8 mouse cellular contexts compared by ENCODE assay signal in genomic region chr10:62577673-62578337, GRCm38 (mm10). TPM values are rescaled to one million over a fixed set of nuclear protein-coding genes. Genes with fewer than 3 reads are reported as not detected.
A peak's percentile ranks its signal among the peaks of the same experiment; 100 is the strongest.
DNase-seq lines count a peak whose midpoint lies in the region; ATAC-seq and TF ChIP-seq lines count a peak whose summit lies in the region.

No protein-coding gene starts in this region.

- peak overlapping the region; percentile 65; the same call in 1 of the 2 replicates for H3K27ac ChIP-seq in limb, embryonic 13.5 days

- in situ Hi-C loops in Patski (cut with MboI; ENCODE audit: low pct_unique_long_range_greater_than_20kb), result no loop called here

- TF ChIP-seq CTCF in Patski (IDR thresholded peaks at IDR 0.05), result no peak

- peaks cover 19% of the 10 kb centered on the region for H3K4me1 ChIP-seq in limb, embryonic 13.5 days

- H3K36me3 ChIP-seq in limb, embryonic 13.5 days, result peaks cover 56% of the 10 kb centered on the region

- no peaks in the 10 kb centered on the region for H3K9me3 ChIP-seq in limb, embryonic 13.5 days

- DNase-seq in layer of hippocampus, adult 11-12 months (ENCODE audit: low spot score), result peak; percentile 39
- no peak for DNase-seq in layer of hippocampus, postnatal 10 days (ENCODE audit: low spot score in 2 of 2)
- DNase-seq in Patski (ENCODE audit: low read depth, low spot score), result no peak
- DNase-seq in right cerebral cortex, postnatal 36 days (ENCODE audit: low spot score in 2 of 2), result peak; percentile 11 to 51
- no peak for DNase-seq in MN1 (ENCODE audit: low spot score)
- DNase-seq in B cell, adult 2 months, result no peak

- ATAC-seq in Patski, result peak; percentile 65
- ATAC-seq in erythroid progenitor cell, adult 5-6 weeks (replicated peaks; ENCODE audit: low FRiP score, poor library complexity, severe bottlenecking), result peak; percentile 72
- peak; percentile 75 for ATAC-seq in limb, embryonic 13.5 days (ENCODE audit: low FRiP score, low read depth)

- 1% methylated on average over 51 of the region's 54 CpGs for WGBS in limb, embryonic 13.5 days

- H3K27me3 ChIP-seq in Patski, result no peaks in the 10 kb centered on the region
- no peaks in the 10 kb centered on the region for H3K27me3 ChIP-seq in limb, embryonic 13.5 days

- peak overlapping the region; percentile 87 for H3K4me3 ChIP-seq in limb, embryonic 13.5 days

- POLR2A ChIA-PET in Patski (lab: Charles Lee), result no interaction called here

- CTCF ChIA-PET in Patski (lab: Charles Lee), result interaction anchor here (1.0 to 6.4 kb wide), 2 partner anchors 11 to 24 kb away, joined by 3 to 35 read pairs; partner anchors contain the start of gene Ddx21

- peak overlapping the region; percentile 96 for H3K4me2 ChIP-seq in limb, embryonic 13.5 days (replicated peaks)

- H3K9ac ChIP-seq in limb, embryonic 13.5 days, result peak overlapping the region; percentile 93

RNA-seq across cellular contexts. Expression of gene Kif1bp, which starts 0.5 kb away (rescaled TPM):
- total RNA-seq in layer of hippocampus, postnatal 10 days (2021), result 100 to 1,000 TPM; 140 to 141 TPM
- 66.2 TPM for polyA plus RNA-seq in Patski (2021)
- 16.8 and 19.5 TPM in 2 replicates for total RNA-seq in erythroid progenitor cell, adult 5-6 weeks (2015; ENCODE audit: low replicate concordance)
- 14.0 and 16.4 TPM in 2 replicates for total RNA-seq in erythroid progenitor cell, adult 5-6 weeks (2017; ENCODE audit: low replicate concordance)
- 38.6 and 40.0 TPM in 2 replicates for polyA plus RNA-seq in limb, embryonic 13.5 days (2015; fragmentation: Nextera tagmentation; extraction: Ambion mirVana)

RNA-seq across cellular contexts. Expression of gene Ddx21, which starts 24.3 kb away (rescaled TPM):
- 10 to 100 TPM; 34.9 to 35.0 TPM for total RNA-seq in layer of hippocampus, postnatal 10 days (2021)
- 54.4 TPM for polyA plus RNA-seq in Patski (2021)
- 16.3 and 19.5 TPM in 2 replicates for total RNA-seq in erythroid progenitor cell, adult 5-6 weeks (2015; ENCODE audit: low replicate concordance)
- total RNA-seq in erythroid progenitor cell, adult 5-6 weeks (2017; ENCODE audit: low replicate concordance), result 21.0 and 33.6 TPM in 2 replicates
- 23.5 and 23.6 TPM in 2 replicates for polyA plus RNA-seq in limb, embryonic 13.5 days (2015; fragmentation: Nextera tagmentation; extraction: Ambion mirVana)

RNA-seq across cellular contexts. Expression of gene Srgn, which starts 50.6 kb away (rescaled TPM):
- 10 to 100 TPM in 1 of 2 experiments, 1 to 10 TPM in 1; 9.3 to 10.3 TPM for total RNA-seq in layer of hippocampus, postnatal 10 days (2021)
- not detected for polyA plus RNA-seq in Patski (2021)
- 532 and 556 TPM in 2 replicates for total RNA-seq in erythroid progenitor cell, adult 5-6 weeks (2015; ENCODE audit: low replicate concordance)
- total RNA-seq in erythroid progenitor cell, adult 5-6 weeks (2017; ENCODE audit: low replicate concordance), result 147 and 262 TPM in 2 replicates
- 10.0 and 11.9 TPM in 2 replicates for polyA plus RNA-seq in limb, embryonic 13.5 days (2015; fragmentation: Nextera tagmentation; extraction: Ambion mirVana)

Comparison
In these comparisons a context has a peak if more than half of its experiments do, and no peak if none do; other contexts are left out.
1. DNase-seq: peak in layer of hippocampus, adult 11-12 months (single experiment) and right cerebral cortex, postnatal 36 days (2 of 2); none in layer of hippocampus, postnatal 10 days (0 of 2), Patski (single experiment), MN1 (single experiment) and B cell, adult 2 months (0 of 2).
2. RNA of gene Kif1bp, which starts 0.5 kb away (total RNA-seq): 140 to 141 TPM in layer of hippocampus, postnatal 10 days; 14.0 to 19.5 TPM in erythroid progenitor cell, adult 5-6 weeks; every median in the first group is over 4 times any median in the second.
3. RNA of gene Srgn, which starts 50.6 kb away (total RNA-seq): 147 to 556 TPM in erythroid progenitor cell, adult 5-6 weeks; 9.3 to 10.3 TPM in layer of hippocampus, postnatal 10 days; every median in the first group is over 10 times any median in the second.
4. Peak in every context shown above with its lines, with median percentiles within 50 percentile points of each other: ATAC-seq.